Mouse (Mus musculus): Measurements from ENCODE around the gene Zfp36l1.

Zfp36l1 gene

GRCm38 (mm10) chr12:80112852-80113551 is at the start of gene Zfp36l1:
Zfp36l1 (minus strand) TSS chr12:80113013.
- no peak for DNase-seq (ENCODE audit: low read depth, low spot score)

GRCm38 (mm10) chr12:80162448-80162847 is 49.6 kb upstream of the Zfp36l1 start:
- no peak for DNase-seq (ENCODE audit: low read depth, low spot score)

- DNase-seq (ENCODE audit: low read depth, low spot score), result no peak
Observed at GRCm38 (mm10) chr12:80157675-80158074, 44.9 kb upstream of the Zfp36l1 start.

GRCm38 (mm10) chr12:80153687-80154326 is 41.0 kb upstream of the Zfp36l1 start:
- no peak for DNase-seq (ENCODE audit: low read depth, low spot score)

GRCm38 (mm10) chr12:80153078-80153477 is 40.3 kb upstream of the Zfp36l1 start:
- no peak for DNase-seq (ENCODE audit: low read depth, low spot score)

- DNase-seq (ENCODE audit: low read depth, low spot score), result no peak
Observed at GRCm38 (mm10) chr12:80151821-80152220, 39.0 kb upstream of the Zfp36l1 start.

- DNase-seq (ENCODE audit: low read depth, low spot score), result no peak
Observed at GRCm38 (mm10) chr12:80150624-80151023, 37.8 kb upstream of the Zfp36l1 start.

DNA sequence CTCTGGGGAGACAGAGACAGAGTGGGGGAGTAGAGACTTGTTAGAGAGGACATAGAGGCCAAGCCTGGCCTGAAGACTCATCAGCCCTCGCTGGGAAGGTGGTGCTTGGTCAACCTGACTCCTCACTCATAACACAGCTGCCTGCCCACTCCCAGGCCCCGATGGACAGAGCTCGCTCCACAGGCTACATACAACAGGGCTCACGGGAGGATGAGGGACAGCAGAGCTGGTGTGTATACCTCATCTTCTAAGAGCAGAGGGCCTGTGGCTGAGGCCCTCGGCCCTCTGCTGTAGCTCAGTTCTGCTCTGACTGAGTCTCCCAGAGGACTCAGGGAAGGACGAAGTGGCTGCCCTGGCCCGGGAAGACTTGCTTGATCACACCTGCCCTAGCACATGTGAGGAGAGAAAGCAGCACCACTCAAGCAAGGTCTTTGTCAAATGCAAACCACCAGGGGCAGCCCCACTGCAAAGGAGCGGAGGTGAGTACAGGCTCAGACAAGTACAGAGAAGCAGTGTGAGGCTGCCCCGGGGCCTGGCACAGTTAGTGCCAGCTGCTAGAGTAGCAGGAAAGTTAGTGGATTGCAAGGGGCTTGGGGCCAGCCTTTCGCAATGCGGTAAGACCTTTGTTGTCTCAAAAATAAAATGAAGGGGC is 34.9 kb upstream of the Zfp36l1 start:
- DNase-seq (ENCODE audit: low read depth, low spot score), result no peak

DNA sequence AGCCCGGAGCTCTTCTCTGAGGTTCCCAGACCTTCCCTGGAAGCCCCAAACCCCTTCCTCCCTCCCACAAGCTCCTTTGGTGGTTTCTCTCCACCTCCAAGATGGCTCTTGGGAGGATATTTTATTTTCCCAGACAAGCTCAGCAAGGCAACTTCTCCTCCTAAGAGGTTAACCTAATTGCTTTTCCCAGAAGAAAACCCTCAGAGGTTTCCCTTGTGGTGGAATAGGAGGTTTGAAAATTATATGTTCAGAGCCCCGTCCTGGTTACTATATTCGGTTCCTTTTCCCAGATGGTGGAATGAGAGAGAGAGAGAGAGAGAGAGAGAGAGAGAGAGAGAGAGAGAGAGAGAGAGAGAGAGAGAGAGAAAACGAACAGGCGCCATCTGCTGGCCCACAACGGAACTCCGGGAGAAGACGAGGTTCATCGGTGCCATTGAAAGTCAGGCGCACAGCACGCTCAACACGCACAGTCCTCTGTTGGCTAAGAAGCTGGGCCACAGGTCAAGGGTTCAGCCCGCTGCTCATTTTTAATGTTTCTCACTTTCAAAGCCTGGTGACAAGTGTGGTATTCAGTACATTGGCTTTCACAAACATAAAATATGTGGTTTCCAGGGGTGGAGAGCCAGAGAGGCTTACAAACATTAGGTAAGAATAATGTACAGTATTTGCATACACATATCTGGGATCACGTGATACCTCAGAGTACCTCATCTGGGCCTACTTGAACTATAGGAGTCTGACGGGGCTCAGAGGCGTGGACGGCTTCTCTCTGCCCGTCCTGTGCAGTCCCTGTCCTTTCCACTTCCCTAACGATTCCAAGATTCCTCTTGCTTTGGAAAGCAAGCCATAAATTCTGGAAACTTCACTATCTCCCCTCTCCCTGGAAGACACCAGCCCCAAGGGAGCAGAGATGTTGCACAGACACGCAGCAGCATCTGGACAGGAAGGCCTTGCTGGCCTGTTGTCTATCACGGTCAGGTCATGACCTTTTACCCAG is 33.7 kb upstream of the Zfp36l1 start:
- DNase-seq (ENCODE audit: low read depth, low spot score), result no peak

DNA sequence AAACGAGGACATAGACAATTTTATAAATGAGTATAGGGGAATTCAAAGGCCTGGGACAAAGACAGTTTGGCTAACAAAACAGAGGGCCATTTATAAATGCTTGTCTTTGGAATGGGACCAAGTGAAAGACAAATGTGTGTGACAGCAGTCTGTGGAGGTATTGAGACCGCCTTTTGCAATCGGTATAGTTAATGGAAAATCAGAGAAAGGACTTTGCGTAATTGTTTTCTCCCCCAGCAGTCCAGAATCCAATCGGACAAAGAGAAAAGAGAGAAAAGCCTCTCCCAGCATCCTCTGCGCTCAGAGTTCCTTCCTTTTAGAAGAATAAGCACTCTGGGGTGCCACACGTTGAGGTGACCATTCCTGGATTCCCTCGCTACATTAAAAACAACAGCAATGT is 32.6 kb upstream of the Zfp36l1 start:
- DNase-seq (ENCODE audit: low read depth, low spot score), result no peak

GRCm38 (mm10) chr12:80144846-80145245 is 32.0 kb upstream of the Zfp36l1 start:
- DNase-seq (ENCODE audit: low read depth, low spot score), result no peak

- DNase-seq (ENCODE audit: low read depth, low spot score), result no peak
Observed at GRCm38 (mm10) chr12:80141470-80141869, 28.7 kb upstream of the Zfp36l1 start.

DNA sequence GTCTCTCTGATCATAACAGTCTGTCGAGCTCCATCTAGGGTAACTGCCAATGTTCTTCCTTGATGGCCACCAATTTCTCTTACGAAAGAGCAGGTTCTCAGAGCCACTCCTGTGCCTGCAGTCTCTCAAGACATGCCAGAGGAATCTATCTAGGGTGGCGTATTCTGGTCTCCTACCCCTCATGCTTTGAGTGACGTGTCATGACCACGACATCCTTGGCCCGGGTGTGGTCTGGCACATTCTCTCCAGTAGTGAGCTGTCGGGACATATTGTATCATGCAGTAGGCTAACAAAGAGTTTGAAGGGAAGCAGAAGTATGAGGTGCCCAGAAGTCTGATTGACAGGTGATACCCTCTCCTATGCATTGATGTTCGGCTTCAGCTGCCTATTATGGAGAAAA is 28.2 kb upstream of the Zfp36l1 start:
- no peak for DNase-seq (ENCODE audit: low read depth, low spot score)

DNA sequence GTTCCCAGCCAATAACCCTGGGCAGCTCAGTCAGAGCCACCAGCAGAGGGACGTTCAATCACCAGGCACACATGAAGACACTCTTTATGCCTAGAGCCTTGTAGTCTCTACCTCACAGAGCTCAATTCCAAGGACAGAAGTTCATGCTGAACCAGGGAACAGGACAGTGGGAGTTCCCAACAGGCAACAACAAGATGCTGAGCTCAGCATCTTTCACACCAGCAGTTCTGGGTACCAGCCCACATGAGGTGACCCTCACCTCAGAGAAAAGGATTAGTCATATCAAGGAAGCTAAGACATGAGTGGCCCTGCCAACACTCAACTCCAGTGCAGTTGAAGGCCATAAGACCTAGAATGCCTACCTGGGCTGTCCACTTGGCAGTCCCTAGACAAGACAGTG is 24.9 kb upstream of the Zfp36l1 start:
- DNase-seq (ENCODE audit: low read depth, low spot score), result no peak

DNA sequence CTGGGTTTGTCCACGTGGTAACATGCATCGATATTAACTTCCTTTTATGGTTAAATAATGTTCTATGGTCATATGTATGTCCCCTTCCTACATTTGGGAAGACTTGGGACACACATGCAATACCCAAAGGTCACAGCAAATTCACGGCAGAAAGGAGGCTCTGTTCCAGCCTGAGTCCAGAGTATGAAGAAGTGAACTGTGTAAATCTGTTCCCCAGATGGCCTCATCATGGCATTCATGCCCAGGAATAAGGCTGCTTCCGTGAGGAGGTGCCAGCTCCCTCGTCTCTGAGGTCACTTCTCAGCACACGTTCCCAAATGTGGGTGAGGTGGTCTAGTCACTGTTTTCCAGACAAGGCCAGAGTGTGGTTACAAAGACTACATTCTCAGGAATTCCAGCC is 24.4 kb upstream of the Zfp36l1 start:
- DNase-seq (ENCODE audit: low read depth, low spot score), result no peak

GRCm38 (mm10) chr12:80136264-80136930 is 23.6 kb upstream of the Zfp36l1 start:
- no peak for DNase-seq (ENCODE audit: low read depth, low spot score)

GRCm38 (mm10) chr12:80135173-80135572 is 22.4 kb upstream of the Zfp36l1 start:
- DNase-seq (ENCODE audit: low read depth, low spot score), result no peak

- no peak for DNase-seq (ENCODE audit: low read depth, low spot score)
Observed at GRCm38 (mm10) chr12:80133011-80133545, 20.3 kb upstream of the Zfp36l1 start.

DNA sequence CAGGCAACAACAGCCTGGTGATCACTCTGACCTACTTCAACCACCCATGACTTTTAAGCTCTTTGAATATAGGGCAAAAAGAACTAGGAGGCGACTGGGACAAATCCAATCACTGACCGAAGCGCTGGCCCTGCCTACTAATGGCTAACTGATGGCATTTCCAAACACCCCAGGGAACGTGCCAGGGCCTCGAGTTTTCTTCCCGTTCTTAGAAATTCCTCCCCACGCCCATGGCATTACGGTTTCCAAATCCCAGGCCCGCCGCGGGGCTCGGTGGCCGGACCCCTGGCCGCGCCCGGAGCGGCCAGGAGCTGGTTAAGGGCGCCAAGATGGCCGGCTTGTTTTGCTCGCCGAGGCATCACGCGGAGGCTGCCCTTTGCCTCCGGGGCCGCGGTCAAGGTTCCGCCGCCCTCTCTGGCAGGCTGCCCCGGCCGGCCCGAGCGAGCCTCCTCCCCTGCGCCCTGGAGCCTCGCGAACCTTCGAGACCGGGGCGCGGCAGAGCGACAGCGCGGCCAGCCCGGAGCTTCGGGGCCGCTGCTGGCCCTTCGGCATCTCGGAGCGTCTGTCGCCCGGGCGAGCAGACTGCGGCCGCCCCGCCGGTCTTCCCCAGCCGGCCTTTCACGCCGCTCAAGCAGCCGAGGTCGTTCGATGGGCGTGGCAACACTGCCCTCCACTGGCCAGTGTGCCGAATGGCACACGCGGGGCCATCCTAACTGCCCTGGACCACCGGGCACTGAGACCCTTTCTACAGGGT is 19.6 kb upstream of the Zfp36l1 start:
- no peak for DNase-seq (ENCODE audit: low read depth, low spot score)
